Mouse (Mus musculus) liver, adult 2 months (tissue): ENCODE results near the gene P2ry1. TPM values are rescaled to one million over a fixed set of nuclear protein-coding genes. Genes with fewer than 3 reads are reported as not detected.

Source experiments
- DNase-seq: peaks from one replicate; pipeline ENCODE4 v3.0.0-alpha.2; 2011; ENCODE audit warnings: low read depth, low spot score; ENCODE audit errors: extremely low read depth
- H3K27ac ChIP-seq: fragments of 200-500 bp; replicated peaks from 2 replicates; pipeline ENCODE4 v1.5.1; 2012; ENCODE audit warnings: low read depth, mild to moderate bottlenecking, control low read depth, inconsistent platforms, low read length; ENCODE audit not compliant: insufficient read depth
- H3K27me3 ChIP-seq: fragments of 200-500 bp; 2 replicates; pipeline ENCODE4 v1.6.1; 2012; ENCODE audit warnings: mild to moderate bottlenecking, moderate library complexity, low read length, inconsistent platforms; ENCODE audit not compliant: control insufficient read depth, insufficient read depth
- H3K36me3 ChIP-seq: fragments of 200-500 bp; 2 replicates; pipeline ENCODE4 v1.6.1; 2012; ENCODE audit warnings: low read length, inconsistent platforms; ENCODE audit not compliant: control insufficient read depth, insufficient read depth
- H3K4me1 ChIP-seq: fragments of 200-500 bp; 2 replicates; pipeline ENCODE4 v1.6.1; 2011; ENCODE audit warnings: low read length; ENCODE audit not compliant: control insufficient read depth, insufficient read depth
- H3K4me3 ChIP-seq: fragments of 200-500 bp; 2 replicates; pipeline ENCODE4 v1.5.1; 2011; ENCODE audit warnings: low read depth, mild to moderate bottlenecking, control low read depth, low read length, moderate library complexity; ENCODE audit not compliant: insufficient read depth
- H3K79me2 ChIP-seq: fragments of 200-500 bp; 2 replicates; pipeline ENCODE4 v1.6.1; 2012; ENCODE audit warnings: inconsistent platforms, mild to moderate bottlenecking, low read length, moderate library complexity; ENCODE audit not compliant: control insufficient read depth, insufficient read depth
- H3K9ac ChIP-seq: fragments of 200-500 bp; 2 replicates; pipeline ENCODE4 v1.6.1; 2012; ENCODE audit warnings: low read depth, mild to moderate bottlenecking, control low read depth, inconsistent platforms, low read length
- CTCF ChIP-seq: fragments of 200-500 bp; IDR thresholded peaks from 2 replicates; pipeline ENCODE4 v1.5.1; 2011; ENCODE audit warnings: low read depth, low read length, control low read depth
- POLR2A ChIP-seq: fragments of 200-500 bp; IDR thresholded peaks from 2 replicates; pipeline ENCODE4 v1.6.1; 2011; ENCODE audit warnings: low read length, control low read depth; ENCODE audit not compliant: insufficient read depth; ENCODE audit errors: extremely low read depth
- whole genome bisulfite sequencing: fragments of 180-500 bp; shearing (Covaris S2); methylation state at CpG from one replicate; pipeline ENCODE4 v1.1.7; 2018; 5-methylcytosine and 5-hydroxymethylcytosine counted together
- polyA plus RNA-seq: library from polyadenylated mRNA; depleted of rRNA; stranded (reverse); fragments of >200 nt; gene quantifications from 2 replicates; pipeline ENCODE4 v1.2.3, GENCODE M21; 2012
- total RNA-seq: library from RNA; depleted of rRNA; stranded (reverse); fragments of >200 nt; gene quantifications from 2 replicates; pipeline ENCODE4 v1.2.3, GENCODE M21; 2014

Gene P2ry1
- total and polyA plus RNA-seq, 2 experiments: 3.7 to 11.7 TPM

DNA sequence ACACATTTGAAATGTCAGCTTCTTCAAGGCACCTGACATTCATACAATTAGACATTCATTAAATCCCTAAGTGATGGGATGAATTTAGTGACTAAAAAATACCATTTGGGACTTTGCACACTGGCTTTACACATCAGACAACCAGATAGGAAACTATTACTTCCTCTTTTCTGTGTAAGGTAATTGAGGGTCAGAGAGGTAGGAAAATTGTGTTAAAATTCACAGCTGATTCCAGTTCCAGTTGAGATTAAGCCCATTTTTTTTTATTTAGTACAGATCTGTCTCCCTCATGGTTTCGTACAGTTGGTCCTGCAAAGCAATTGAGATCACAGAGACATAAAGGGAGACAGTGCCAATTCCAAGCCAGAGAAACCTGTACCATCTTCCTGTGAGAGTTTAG, 27.7 kb upstream of the P2ry1 start:
- Histone ChIP-seq H3K79me2 (no peaks in the 10 kb centered on the region), H3K27me3 (no peaks in the 10 kb centered on the region), H3K9ac (no peak overlapping the region), H3K4me3 (no peak overlapping the region), H3K36me3 (no peaks in the 10 kb centered on the region), H3K27ac (no peak overlapping the region), H3K4me1 (no peaks in the 10 kb centered on the region)
- 100% methylated on average over 1 of the region's 1 CpGs for WGBS
- no peak for DNase-seq
- TF ChIP-seq CTCF: no peak
- no peak for TF ChIP-seq POLR2A

- H3K79me2 ChIP-seq: no peaks in the 10 kb centered on the region
Observed at GRCm38 (mm10) chr3:60982109-60982508, 20.5 kb upstream of the P2ry1 start.

DNA sequence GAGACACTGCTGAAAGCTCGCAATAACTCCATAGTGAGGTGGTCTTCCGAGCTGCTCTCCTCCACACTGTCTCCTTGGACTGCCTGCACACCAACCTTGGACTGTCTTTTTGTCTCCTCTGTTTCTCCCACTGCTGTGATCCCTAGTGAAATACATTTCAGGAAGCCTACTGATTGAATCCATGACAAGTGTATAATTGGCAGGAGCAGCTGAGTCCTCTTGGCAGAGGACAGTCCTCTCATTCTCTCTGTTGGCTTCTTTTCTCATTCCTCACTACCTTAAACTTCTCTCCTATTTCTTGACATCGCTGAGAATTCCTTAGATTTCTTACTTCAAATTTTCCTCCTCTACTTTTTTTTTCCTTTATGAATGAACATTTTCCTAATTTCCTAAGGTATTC, 4.5 kb upstream of the P2ry1 start:
- no peak for DNase-seq
- H3K4me3 ChIP-seq: no peak overlapping the region
- no peak for TF ChIP-seq POLR2A
- TF ChIP-seq CTCF: no peak
- H3K36me3 ChIP-seq: no peaks in the 10 kb centered on the region
- 0 out of 2 replicates have a peak, but pooled peaks cover 2% of the 10 kb centered on the region for H3K4me1 ChIP-seq
- no peaks in the 10 kb centered on the region for H3K27me3 ChIP-seq
- no peak overlapping the region for H3K9ac ChIP-seq
- H3K79me2 ChIP-seq: no peaks in the 10 kb centered on the region
- 86% methylated on average over 3 of the region's 3 CpGs for WGBS
- no peak overlapping the region for H3K27ac ChIP-seq

More at GRCm38 (mm10) chr3:60982109-60982508, 20.5 kb upstream of the P2ry1 start:
- H3K27ac ChIP-seq: no peak overlapping the region
- no peak overlapping the region for H3K9ac ChIP-seq
- H3K4me1 ChIP-seq: no peaks in the 10 kb centered on the region
- no peaks in the 10 kb centered on the region for H3K27me3 ChIP-seq
- no peak for DNase-seq
- TF ChIP-seq POLR2A (no peak), CTCF (no peak)
- H3K4me3 ChIP-seq: no peak overlapping the region
- WGBS: 82% methylated on average over 3 of the region's 3 CpGs
- no peaks in the 10 kb centered on the region for H3K36me3 ChIP-seq

GRCm38 (mm10) chr3:60999715-61000114, 2.9 kb upstream of the P2ry1 start:
- Histone ChIP-seq H3K27me3 (no peaks in the 10 kb centered on the region), H3K79me2 (no peaks in the 10 kb centered on the region), H3K4me3 (no peak overlapping the region), H3K4me1 (peaks cover 8% of the 10 kb centered on the region), H3K27ac (no peak overlapping the region), H3K36me3 (no peaks in the 10 kb centered on the region), H3K9ac (no peak overlapping the region)
- no peak for TF ChIP-seq CTCF
- no peak for TF ChIP-seq POLR2A
- DNase-seq: no peak

DNA sequence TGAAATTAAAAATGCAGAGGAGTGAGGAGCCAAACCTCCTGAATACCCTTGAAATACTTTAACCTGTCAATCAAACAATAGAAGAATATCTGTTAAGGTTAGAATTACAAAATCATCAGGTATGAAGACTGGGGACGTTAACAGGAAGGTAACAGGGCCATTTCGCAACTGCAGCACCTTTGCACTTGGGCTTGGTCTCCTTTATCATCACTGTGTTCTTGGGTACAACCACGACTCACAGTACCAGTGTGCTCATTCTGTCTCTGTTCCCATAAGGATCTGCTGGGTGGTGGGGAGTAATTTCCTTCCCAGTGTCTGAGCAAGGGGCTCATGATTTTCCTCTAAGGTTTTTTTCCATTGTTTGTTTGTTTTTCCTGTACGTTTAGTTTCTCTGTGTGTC, 1.8 kb upstream of the P2ry1 start:
- no peak overlapping the region for H3K4me3 ChIP-seq
- TF ChIP-seq CTCF (no peak), POLR2A (no peak)
- H3K4me1 ChIP-seq: peaks cover 8% of the 10 kb centered on the region
- no peaks in the 10 kb centered on the region for H3K79me2 ChIP-seq
- H3K27me3 ChIP-seq: no peaks in the 10 kb centered on the region
- WGBS: 37% methylated on average over 4 of the region's 4 CpGs
- no peak overlapping the region for H3K27ac ChIP-seq
- H3K9ac ChIP-seq: no peak overlapping the region
- no peaks in the 10 kb centered on the region for H3K36me3 ChIP-seq
- peak; percentile 64 for DNase-seq

- no peak for TF ChIP-seq POLR2A
- no peak for TF ChIP-seq CTCF
- no peaks in the 10 kb centered on the region for H3K27me3 ChIP-seq
- peak overlapping the region; percentile 77 for H3K9ac ChIP-seq
- peaks cover 8% of the 10 kb centered on the region for H3K4me1 ChIP-seq
- peak overlapping the region; percentile 37 for H3K27ac ChIP-seq
- H3K79me2 ChIP-seq: no peaks in the 10 kb centered on the region
- peak overlapping the region; percentile 77 for H3K4me3 ChIP-seq
- no peak for DNase-seq
- 4% methylated on average over 20 of the region's 20 CpGs for WGBS
- 0 out of 2 replicates have a peak, but pooled peaks cover 2% of the 10 kb centered on the region for H3K36me3 ChIP-seq
Observed at GRCm38 (mm10) chr3:61001852-61002586, 576 bp upstream of the P2ry1 start.
